Mouse (Mus musculus): ENCODE measurements around the gene Fndc3a.
A peak's percentile ranks its signal among the peaks of the same experiment; 100 is the strongest.

Gene Fndc3a

GRCm38 (mm10) chr14:72709710-72710340 is at the start of gene Fndc3a:
Fndc3a (minus strand) TSS chr14:72710003.
- peak; percentile 88 for DNase-seq

- DNase-seq = no peak
These were observed 43.1 kb upstream of the Fndc3a start for GRCm38 (mm10) chr14:72752893-72753292.

GRCm38 (mm10) chr14:72750426-72751182 is 40.8 kb upstream of the Fndc3a start:
- DNase-seq = no peak

- no peak for DNase-seq
These were observed 38.5 kb upstream of the Fndc3a start for GRCm38 (mm10) chr14:72748331-72748730.

- DNase-seq = no peak
These were observed 31.9 kb upstream of the Fndc3a start for GRCm38 (mm10) chr14:72741667-72742066.

GRCm38 (mm10) chr14:72740336-72740735 is 30.5 kb upstream of the Fndc3a start:
- DNase-seq = no peak

- no peak for DNase-seq
These were observed 29.8 kb upstream of the Fndc3a start for GRCm38 (mm10) chr14:72739484-72740208.

- DNase-seq = no peak
These were observed 29.0 kb upstream of the Fndc3a start for GRCm38 (mm10) chr14:72738776-72739175.

- no peak for DNase-seq
These were observed 28.4 kb upstream of the Fndc3a start for GRCm38 (mm10) chr14:72738217-72738616.

GRCm38 (mm10) chr14:72725865-72726264 is 16.1 kb upstream of the Fndc3a start:
- DNase-seq = peak; percentile 10

GRCm38 (mm10) chr14:72722274-72723053 is 12.7 kb upstream of the Fndc3a start:
- DNase-seq = no peak

GRCm38 (mm10) chr14:72716175-72716574 is 6.4 kb upstream of the Fndc3a start:
- DNase-seq = no peak

- DNase-seq = no peak
These were observed 1.3 kb upstream of the Fndc3a start for GRCm38 (mm10) chr14:72711130-72711529.

- peak; percentile 47 for DNase-seq
These were observed 681 bp upstream of the Fndc3a start for GRCm38 (mm10) chr14:72710341-72711027.

- no peak for DNase-seq
These were observed 603 bp downstream of the Fndc3a start for GRCm38 (mm10) chr14:72709091-72709709.

GRCm38 (mm10) chr14:72708581-72708991 is 1.2 kb downstream of the Fndc3a start:
- DNase-seq = peak; percentile 3

GRCm38 (mm10) chr14:72700056-72700455 is 9.7 kb downstream of the Fndc3a start:
- no peak for DNase-seq

- DNase-seq = no peak
These were observed 18.4 kb downstream of the Fndc3a start for GRCm38 (mm10) chr14:72691406-72691805.

- DNase-seq = no peak
These were observed 20.3 kb downstream of the Fndc3a start for GRCm38 (mm10) chr14:72689525-72689924.

- DNase-seq = no peak
These were observed 24.9 kb downstream of the Fndc3a start for GRCm38 (mm10) chr14:72684857-72685370.

- no peak for DNase-seq
These were observed 32.6 kb downstream of the Fndc3a start for GRCm38 (mm10) chr14:72677247-72677646.

GRCm38 (mm10) chr14:72671911-72672310 is 37.9 kb downstream of the Fndc3a start:
- DNase-seq = no peak
